Mouse (Mus musculus) heart, postnatal 0 days (tissue): ENCODE measurements around the gene Rassf2. TPM values are rescaled to one million over a fixed set of nuclear protein-coding genes. Genes with fewer than 3 reads are reported as not detected.

Experiments
- ATAC-seq: fragments of 200-750 bp; cut with Nextera tagmentation; 2 replicates; pipeline ENCODE4 v1.8.0; 2017; ENCODE audit warnings: low read depth, moderate number of reproducible peaks, moderate library complexity; ENCODE audit not compliant: insufficient read depth
- DNase-seq: peaks from one replicate; pipeline ENCODE4 v3.0.0-alpha.2; 2016; ENCODE audit warnings: low spot score
- H3K27ac ChIP-seq: fragments of 300-500 bp; sonication (generic); 2 replicates; pipeline ENCODE4 v1.5.1; 2014; ENCODE audit warnings: low read depth, mild to moderate bottlenecking
- H3K27me3 ChIP-seq: fragments of 300-500 bp; sonication (generic); 2 replicates; pipeline ENCODE4 v1.6.1; 2014; ENCODE audit warnings: low read length, mixed read lengths; ENCODE audit not compliant: control insufficient read depth, insufficient read depth
- H3K36me3 ChIP-seq: fragments of 300-500 bp; sonication (generic); replicated peaks from 2 replicates; pipeline ENCODE4 v1.6.1; 2014; ENCODE audit warnings: low read length, mixed read lengths; ENCODE audit not compliant: control insufficient read depth, insufficient read depth
- H3K4me1 ChIP-seq: fragments of 300-500 bp; sonication (generic); 2 replicates; pipeline ENCODE4 v1.6.1; 2014; ENCODE audit warnings: antibody characterized with exemption; ENCODE audit not compliant: control insufficient read depth, insufficient read depth
- H3K4me2 ChIP-seq: fragments of 300-500 bp; sonication (generic); 2 replicates; pipeline ENCODE4 v1.6.1; 2014; ENCODE audit warnings: low read depth, mild to moderate bottlenecking, low read length, moderate library complexity
- H3K4me3 ChIP-seq: fragments of 300-500 bp; sonication (generic); 2 replicates; pipeline ENCODE4 v1.5.1; 2014; ENCODE audit warnings: low read depth, low read length
- H3K9ac ChIP-seq: fragments of 300-500 bp; sonication (generic); replicated peaks from 2 replicates; pipeline ENCODE4 v1.6.1; 2014; ENCODE audit warnings: low read depth, low read length, mixed read lengths
- H3K9me3 ChIP-seq: fragments of 300-500 bp; sonication (generic); replicated peaks from 2 replicates; pipeline ENCODE4 v1.6.1; 2016; ENCODE audit warnings: low read length; ENCODE audit not compliant: control insufficient read depth
- CTCF ChIP-seq: IDR thresholded peaks from 2 replicates; pipeline ENCODE4 v1.5.1; 2016; ENCODE audit warnings: antibody characterized with exemption, control low read depth, low read depth
- EP300 ChIP-seq: IDR thresholded peaks from 2 replicates; pipeline ENCODE4 v1.6.1; 2016; ENCODE audit warnings: antibody characterized with exemption, low read depth
- WGBS: fragments of 180-500 bp; shearing (Covaris S2); extraction: QIAGEN DNeasy Blood & Tissue Kit; methylation state at CpG from one replicate; pipeline ENCODE4 v1.1.7; 2014; 5-methylcytosine and 5-hydroxymethylcytosine counted together
- polyA plus RNA-seq: library from polyadenylated mRNA; unstranded; fragments of >200 nt; fragmentation: Nextera tagmentation; extraction: Ambion mirVana; gene quantifications from 2 replicates; pipeline ENCODE4 v1.2.1, GENCODE M21; 2015
- total RNA-seq: library from RNA; depleted of rRNA; stranded (reverse); fragments of >200 nt; gene quantifications from 2 replicates; pipeline ENCODE4 v1.2.3, GENCODE M21; 2014; ENCODE audit warnings: low replicate concordance

Rassf2 gene
- total and polyA plus RNA-seq, 2 experiments from 2014 or later: 2.7 to 5.2 TPM

GRCm38 (mm10) chr2:131949767-131950597, 80.1 kb downstream of the Rassf2 start:
- 47% methylated on average over 9 of the region's 9 CpGs for WGBS
- no peak overlapping the region for H3K9ac ChIP-seq

GRCm38 (mm10) chr2:131948916-131949639, 81.0 kb downstream of the Rassf2 start:
- DNase-seq: no peak
- no peak for ATAC-seq
- peaks cover 17% of the 10 kb centered on the region; the same call in 1 of the 2 replicates for H3K4me1 ChIP-seq
- TF ChIP-seq EP300: no peak
- TF ChIP-seq CTCF: no peak
- no peak overlapping the region for H3K4me2 ChIP-seq
- 64% methylated on average over 11 of the region's 11 CpGs for WGBS
- H3K9ac ChIP-seq: no peak overlapping the region
- H3K9me3 ChIP-seq: no peaks in the 10 kb centered on the region
- H3K27ac ChIP-seq: no peak overlapping the region
- no peak overlapping the region for H3K4me3 ChIP-seq
- H3K36me3 ChIP-seq: no peaks in the 10 kb centered on the region
- H3K27me3 ChIP-seq: no peaks in the 10 kb centered on the region

More at GRCm38 (mm10) chr2:131949767-131950597, 80.1 kb downstream of the Rassf2 start:
- Histone ChIP-seq H3K36me3 (no peaks in the 10 kb centered on the region), H3K4me3 (no peak overlapping the region), H3K9me3 (no peaks in the 10 kb centered on the region), H3K4me1 (peaks cover 20% of the 10 kb centered on the region; the same call in 1 of the 2 replicates), H3K4me2 (no peak overlapping the region), H3K27me3 (no peaks in the 10 kb centered on the region), H3K27ac (no peak overlapping the region)
- DNase-seq (peak; percentile 55), ATAC-seq (no peak)
- no peak for TF ChIP-seq EP300
- peak; percentile 73 for TF ChIP-seq CTCF

- Histone ChIP-seq H3K4me3 (no peak overlapping the region), H3K9ac (no peak overlapping the region), H3K4me2 (no peak overlapping the region), H3K27me3 (no peaks in the 10 kb centered on the region), H3K36me3 (no peaks in the 10 kb centered on the region), H3K27ac (no peak overlapping the region), H3K9me3 (no peaks in the 10 kb centered on the region), H3K4me1 (peaks cover 12% of the 10 kb centered on the region; the same call in 1 of the 2 replicates)
- TF ChIP-seq EP300 (no peak), CTCF (no peak)
- DNase-seq: no peak
- 81% methylated on average over 3 of the region's 3 CpGs for WGBS
- ATAC-seq: no peak
Measured at GRCm38 (mm10) chr2:131948156-131948555, 81.9 kb downstream of the Rassf2 start.

- Histone ChIP-seq H3K36me3 (no peaks in the 10 kb centered on the region), H3K9me3 (no peaks in the 10 kb centered on the region), H3K4me1 (0 out of 2 replicates have a peak, but pooled peaks cover 3% of the 10 kb centered on the region), H3K27ac (no peak overlapping the region), H3K4me2 (no peak overlapping the region), H3K9ac (no peak overlapping the region), H3K27me3 (no peaks in the 10 kb centered on the region), H3K4me3 (no peak overlapping the region)
- no peak for DNase-seq
- WGBS: 88% methylated on average over 16 of the region's 16 CpGs
- TF ChIP-seq CTCF: no peak
- no peak for ATAC-seq
Measured at GRCm38 (mm10) chr2:131946351-131946750, 83.7 kb downstream of the Rassf2 start.

GRCm38 (mm10) chr2:131945765-131946164, 84.3 kb downstream of the Rassf2 start:
- TF ChIP-seq CTCF: no peak
- TF ChIP-seq EP300: no peak
- Histone ChIP-seq H3K27me3 (no peaks in the 10 kb centered on the region), H3K4me3 (no peak overlapping the region), H3K9ac (no peak overlapping the region), H3K9me3 (no peaks in the 10 kb centered on the region), H3K4me1 (0 out of 2 replicates have a peak, but pooled peaks cover 3% of the 10 kb centered on the region), H3K4me2 (no peak overlapping the region), H3K27ac (no peak overlapping the region), H3K36me3 (no peaks in the 10 kb centered on the region)
- DNase-seq (no peak), ATAC-seq (no peak)
- WGBS: 70% methylated on average over 6 of the region's 6 CpGs
